Mouse (Mus musculus) spleen, adult 2 months (tissue): ENCODE data around the gene Hoxb3.

ENCODE experiments used
- CTCF ChIP-seq: fragments of 200-500 bp; IDR thresholded peaks from 2 replicates; pipeline ENCODE4 v1.5.1; 2011; ENCODE audit warnings: mild to moderate bottlenecking, inconsistent platforms; ENCODE audit not compliant: insufficient read depth, insufficient read length, insufficient replicate concordance; ENCODE audit errors: extremely low read depth
- POLR2A ChIP-seq: fragments of 200-500 bp; IDR thresholded peaks from 2 replicates; pipeline ENCODE4 v1.6.1; 2011; ENCODE audit warnings: low read depth, low read length, inconsistent platforms

GRCm38 (mm10) chr11:96332105-96332504 is 9.0 kb downstream of the Hoxb3 start:
- no peak for TF ChIP-seq POLR2A
- TF ChIP-seq CTCF, result no peak
